Mouse (Mus musculus): ENCODE data around the gene Whamm. TPM values are rescaled to one million over a fixed set of nuclear protein-coding genes. Genes with fewer than 3 reads are reported as not detected.
A peak's percentile ranks its signal among the peaks of the same experiment; 100 is the strongest.

The Whamm gene
- polyA plus RNA-seq, 1 experiment from 2014 or later = 5.2 TPM

DNA sequence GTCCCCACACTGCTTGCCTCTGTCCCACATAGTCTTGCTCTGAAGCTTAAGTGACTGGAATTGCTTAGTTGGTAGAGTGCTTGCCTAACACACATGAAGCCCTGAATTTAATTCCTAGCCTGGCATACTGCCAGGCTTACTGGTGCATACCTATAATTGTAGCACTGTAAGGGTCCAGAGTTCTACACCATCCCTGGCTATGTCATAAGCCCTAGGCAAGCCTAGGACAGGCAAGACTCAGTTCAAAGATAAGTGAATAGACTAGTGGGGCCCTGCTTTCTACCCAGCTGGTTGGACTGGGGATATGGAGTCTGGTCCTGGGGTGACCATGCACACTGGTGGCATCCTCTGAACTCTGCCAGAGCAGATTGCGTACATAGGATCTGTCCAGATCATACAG, 26.6 kb downstream of the Whamm start:
- no peak overlapping the region for H3K4me2 ChIP-seq
- H3K27ac ChIP-seq (replicated peaks) = no peak overlapping the region
- 0 out of 2 replicates have a peak, but pooled peaks cover 5% of the 10 kb centered on the region for H3K4me1 ChIP-seq (replicated peaks)
- no peaks in the 10 kb centered on the region for H3K27me3 ChIP-seq
- H3K9ac ChIP-seq = no peak overlapping the region
- H3K9me3 ChIP-seq (replicated peaks) = no peaks in the 10 kb centered on the region
- peaks cover 69% of the 10 kb centered on the region for H3K36me3 ChIP-seq (replicated peaks)
- WGBS (ENCODE audit: insufficient replicate concordance) = 73% methylated on average over 1 of the region's 1 CpGs
- H3K4me3 ChIP-seq (replicated peaks) = no peak overlapping the region
- ATAC-seq (ENCODE audit: insufficient read depth) = no peak

DNA sequence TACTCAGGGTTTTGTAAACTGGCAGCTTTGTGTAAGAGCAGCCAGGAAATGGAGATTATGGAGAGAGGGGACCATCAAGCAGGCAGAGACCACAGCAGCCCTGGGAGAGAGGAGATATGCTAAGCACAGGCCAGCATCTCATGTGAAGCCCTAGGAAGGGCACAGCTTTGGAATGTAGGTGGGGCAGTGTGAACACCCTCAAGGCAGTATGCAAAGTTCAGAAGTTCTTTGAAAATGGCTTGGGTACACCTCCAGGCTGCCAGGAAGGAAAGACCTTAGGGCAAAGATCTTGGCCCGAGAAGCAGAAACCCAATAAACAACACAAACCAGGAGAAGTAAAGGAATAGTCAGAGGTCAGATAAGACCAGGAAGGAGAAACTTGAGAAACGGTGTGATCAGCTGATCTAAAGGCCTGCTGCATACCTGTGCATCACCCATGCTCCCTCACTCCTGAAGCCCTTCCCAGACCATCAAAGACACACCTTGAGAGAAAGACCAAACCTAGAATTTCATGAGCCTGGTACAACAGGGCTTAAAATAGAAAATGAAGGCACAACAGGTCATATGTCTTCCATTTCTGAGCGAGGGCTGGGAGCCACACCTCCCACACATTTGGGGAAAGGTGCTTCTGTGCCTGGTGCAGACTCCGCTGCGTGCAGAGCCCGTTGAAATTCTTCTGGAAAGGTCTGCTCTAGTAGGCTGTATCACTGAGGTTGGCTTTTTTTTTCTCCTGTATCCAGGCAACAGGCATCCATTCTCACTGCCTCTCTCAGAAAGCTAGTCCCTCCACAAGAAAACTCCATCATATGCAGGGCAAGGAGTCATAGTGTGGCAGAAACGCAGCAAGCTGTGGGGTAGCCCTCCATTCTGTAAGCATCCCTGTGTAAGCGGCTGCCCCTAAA, 28.6 kb downstream of the Whamm start:
- Histone ChIP-seq H3K9ac (no peak overlapping the region), H3K27me3 (no peaks in the 10 kb centered on the region), H3K4me2 (no peak overlapping the region), H3K9me3 (replicated peaks) (no peaks in the 10 kb centered on the region), H3K36me3 (replicated peaks) (peaks cover 49% of the 10 kb centered on the region), H3K4me3 (replicated peaks) (no peak overlapping the region), H3K4me1 (replicated peaks) (peaks cover 14% of the 10 kb centered on the region), H3K27ac (replicated peaks) (no peak overlapping the region)
- no peak for ATAC-seq (ENCODE audit: insufficient read depth)
- 73% methylated on average over 8 of the region's 8 CpGs for WGBS (ENCODE audit: insufficient replicate concordance)

DNA sequence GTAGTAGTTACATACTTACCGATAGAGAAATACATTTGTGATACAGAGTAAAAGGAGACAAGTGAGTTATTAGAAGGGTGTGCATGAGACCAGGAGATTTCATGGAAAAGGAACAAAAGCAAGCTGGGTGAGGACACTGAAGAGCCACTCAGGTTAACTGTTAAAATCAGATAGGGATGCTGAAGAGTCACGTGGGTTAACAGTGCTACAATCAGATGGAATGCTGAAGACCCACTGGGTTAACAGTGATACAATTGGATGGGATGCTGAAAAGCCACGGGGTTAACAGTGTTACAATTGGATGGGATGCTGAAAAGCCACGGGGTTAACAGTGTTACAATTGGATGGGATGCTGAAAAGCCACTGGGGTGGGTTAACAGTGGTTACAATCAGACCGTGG, 33.9 kb downstream of the Whamm start:
- peaks cover 33% of the 10 kb centered on the region for H3K4me1 ChIP-seq (replicated peaks)
- ATAC-seq (ENCODE audit: insufficient read depth) = peak; percentile 49
- WGBS (ENCODE audit: insufficient replicate concordance) = 27% methylated on average over 5 of the region's 5 CpGs
- peak overlapping the region; percentile 48 for H3K27ac ChIP-seq (replicated peaks)
- no peaks in the 10 kb centered on the region for H3K9me3 ChIP-seq (replicated peaks)
- H3K4me2 ChIP-seq = 0 out of 2 replicates have a peak overlapping the region, but pooled peaks have one; percentile 13
- H3K36me3 ChIP-seq (replicated peaks) = no peaks in the 10 kb centered on the region
- no peak overlapping the region for H3K9ac ChIP-seq
- H3K4me3 ChIP-seq (replicated peaks) = no peak overlapping the region
- H3K27me3 ChIP-seq = no peaks in the 10 kb centered on the region

DNA sequence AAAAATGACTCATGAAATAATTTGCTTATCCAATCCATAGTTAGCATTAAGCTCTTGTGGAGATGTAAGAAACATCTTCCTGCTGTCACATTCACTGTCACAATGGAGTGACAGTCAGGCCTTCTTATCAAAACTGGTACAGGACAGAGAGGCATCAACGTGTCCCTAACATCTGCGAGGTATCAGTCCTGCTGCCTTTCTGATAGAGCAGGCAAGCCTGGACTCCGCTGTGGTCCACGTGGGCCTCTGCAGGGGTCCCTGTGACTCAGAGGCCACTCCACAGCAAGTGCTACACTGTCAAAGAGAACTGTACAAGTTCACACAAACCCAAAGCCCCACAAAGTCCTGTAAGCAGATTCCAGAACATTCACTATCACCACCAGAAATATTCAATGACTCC, 34.4 kb downstream of the Whamm start:
- WGBS (ENCODE audit: insufficient replicate concordance) = 22% methylated on average over 4 of the region's 4 CpGs
- ATAC-seq (ENCODE audit: insufficient read depth) = peak; percentile 90
- Histone ChIP-seq H3K4me2 (peak overlapping the region; percentile 23; the same call in 1 of the 2 replicates), H3K27me3 (no peaks in the 10 kb centered on the region), H3K36me3 (replicated peaks) (no peaks in the 10 kb centered on the region), H3K4me1 (replicated peaks) (peaks cover 36% of the 10 kb centered on the region), H3K9me3 (replicated peaks) (no peaks in the 10 kb centered on the region), H3K27ac (replicated peaks) (peak overlapping the region; percentile 21; the same call in 1 of the 2 replicates), H3K4me3 (replicated peaks) (no peak overlapping the region), H3K9ac (no peak overlapping the region)

DNA sequence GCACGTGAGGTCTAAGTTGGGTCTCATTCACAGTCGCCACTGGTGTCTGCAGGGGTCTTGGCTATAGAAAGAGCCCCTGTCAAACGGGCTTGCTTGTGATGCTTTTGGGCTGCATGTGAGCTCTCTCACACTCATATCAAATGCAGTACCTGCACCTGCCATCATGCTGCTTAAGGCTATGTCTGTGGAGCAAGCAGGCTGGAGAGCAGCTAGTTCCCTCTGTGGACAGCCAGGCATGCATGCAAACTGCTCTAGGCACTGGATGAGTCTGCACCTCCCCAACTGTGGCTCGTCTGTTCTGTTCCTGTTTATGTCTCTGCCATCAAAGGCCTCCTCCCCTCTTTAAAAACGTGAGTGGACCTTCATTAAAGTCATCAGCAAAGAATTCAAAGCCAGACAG, 35.4 kb downstream of the Whamm start:
- peaks cover 36% of the 10 kb centered on the region for H3K4me1 ChIP-seq (replicated peaks)
- H3K27me3 ChIP-seq = no peaks in the 10 kb centered on the region
- no peak overlapping the region for H3K9ac ChIP-seq
- H3K4me3 ChIP-seq (replicated peaks) = no peak overlapping the region
- ATAC-seq (ENCODE audit: insufficient read depth) = no peak
- no peaks in the 10 kb centered on the region for H3K9me3 ChIP-seq (replicated peaks)
- H3K4me2 ChIP-seq = no peak overlapping the region
- WGBS (ENCODE audit: insufficient replicate concordance) = 47% methylated on average over 5 of the region's 5 CpGs
- no peaks in the 10 kb centered on the region for H3K36me3 ChIP-seq (replicated peaks)
- peak overlapping the region; percentile 21; the same call in 1 of the 2 replicates for H3K27ac ChIP-seq (replicated peaks)

DNA sequence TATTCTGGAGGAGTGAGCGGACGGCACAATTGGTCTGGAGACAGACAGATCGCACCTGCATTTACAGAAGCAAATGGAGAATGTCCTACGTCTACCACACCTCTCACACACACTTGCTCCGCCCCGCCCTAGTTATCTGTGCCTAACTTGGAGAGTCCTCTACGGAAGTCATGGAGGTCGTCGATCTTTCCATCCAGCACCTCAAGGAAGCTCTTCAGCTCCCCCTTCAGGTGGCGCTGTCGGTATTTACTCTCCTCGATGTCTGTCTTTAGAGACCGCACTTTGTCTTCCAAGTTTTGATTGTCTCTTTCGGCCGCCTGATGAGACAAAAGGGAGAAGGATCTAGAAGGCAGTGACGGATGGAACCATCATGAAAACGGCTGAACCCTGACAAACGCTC, 39.1 kb downstream of the Whamm start:
- Histone ChIP-seq H3K9me3 (replicated peaks) (no peaks in the 10 kb centered on the region), H3K27me3 (no peaks in the 10 kb centered on the region), H3K4me2 (peak overlapping the region; percentile 19; the same call in 1 of the 2 replicates), H3K4me1 (replicated peaks) (peaks cover 22% of the 10 kb centered on the region), H3K9ac (no peak overlapping the region), H3K36me3 (replicated peaks) (no peaks in the 10 kb centered on the region), H3K4me3 (replicated peaks) (no peak overlapping the region), H3K27ac (replicated peaks) (no peak overlapping the region)
- WGBS (ENCODE audit: insufficient replicate concordance) = 40% methylated on average over 18 of the region's 18 CpGs
- ATAC-seq (ENCODE audit: insufficient read depth) = peak; percentile 41; the same call in 1 of the 2 replicates

DNA sequence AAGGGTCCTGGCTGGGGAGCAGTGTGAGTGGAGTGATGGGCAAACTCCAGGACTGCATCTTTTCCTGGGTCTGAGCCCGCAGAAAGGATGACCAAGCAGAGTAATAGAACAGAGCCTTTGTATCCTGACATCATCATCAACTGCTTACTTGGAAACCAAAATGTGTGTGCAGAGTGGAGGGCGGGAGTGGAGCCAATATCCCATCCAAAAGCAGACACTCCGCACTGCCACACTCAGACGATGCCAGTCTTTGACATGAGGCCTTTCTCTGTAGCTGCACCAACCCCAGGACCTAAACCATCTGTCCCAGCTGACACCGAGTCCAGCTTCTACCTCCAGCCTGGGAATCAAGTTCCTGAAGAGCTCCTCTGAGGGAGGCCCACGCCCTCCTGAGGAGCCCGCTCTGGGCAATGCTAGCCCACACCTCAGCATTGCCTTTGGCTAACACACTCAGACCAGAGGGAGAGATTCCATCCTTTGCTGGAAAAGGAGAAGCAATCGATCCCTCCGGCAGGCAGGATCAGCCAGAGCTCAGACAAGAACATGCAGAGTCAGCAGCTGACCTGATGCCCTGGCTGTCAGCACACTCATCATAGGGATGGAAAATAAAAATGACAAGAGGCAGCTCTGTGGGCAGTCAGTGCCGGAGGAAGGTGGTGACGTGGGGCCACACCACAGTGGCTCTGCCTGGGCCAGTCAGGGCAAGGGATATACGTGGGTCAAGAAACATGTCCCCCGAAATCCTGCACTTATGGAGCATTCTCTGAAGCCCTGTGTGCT, 42.0 kb downstream of the Whamm start:
- H3K27ac ChIP-seq (replicated peaks) = no peak overlapping the region
- H3K4me2 ChIP-seq = no peak overlapping the region
- 76% methylated on average over 13 of the region's 13 CpGs for WGBS (ENCODE audit: insufficient replicate concordance)
- peaks cover 8% of the 10 kb centered on the region for H3K4me1 ChIP-seq (replicated peaks)
- no peak overlapping the region for H3K9ac ChIP-seq
- no peaks in the 10 kb centered on the region for H3K27me3 ChIP-seq
- H3K9me3 ChIP-seq (replicated peaks) = no peaks in the 10 kb centered on the region
- ATAC-seq (ENCODE audit: insufficient read depth) = no peak
- H3K36me3 ChIP-seq (replicated peaks) = no peaks in the 10 kb centered on the region
- H3K4me3 ChIP-seq (replicated peaks) = no peak overlapping the region

DNA sequence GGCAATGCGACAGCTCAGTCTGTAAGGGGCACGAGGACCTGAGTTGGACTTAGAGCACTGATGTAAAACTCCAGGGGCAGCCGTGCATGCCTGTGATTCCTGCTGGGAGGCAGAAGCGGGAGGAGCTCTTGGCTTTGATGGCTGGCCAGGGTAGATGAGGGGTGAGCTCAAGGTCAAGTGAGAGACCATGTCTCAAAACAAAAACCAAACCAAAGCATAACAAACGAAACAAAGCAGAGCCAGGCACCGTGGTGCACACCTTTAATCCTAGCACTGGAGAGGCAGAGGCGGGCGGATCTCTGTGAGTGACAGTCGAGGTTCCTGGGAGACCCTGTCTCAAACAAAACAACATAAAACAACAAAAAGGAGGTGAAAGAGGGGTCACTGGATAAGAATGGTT, 44.0 kb downstream of the Whamm start:
- Histone ChIP-seq H3K27me3 (no peaks in the 10 kb centered on the region), H3K4me1 (replicated peaks) (peaks cover 3% of the 10 kb centered on the region), H3K4me3 (replicated peaks) (no peak overlapping the region), H3K9ac (no peak overlapping the region), H3K9me3 (replicated peaks) (no peaks in the 10 kb centered on the region), H3K36me3 (replicated peaks) (no peaks in the 10 kb centered on the region), H3K27ac (replicated peaks) (no peak overlapping the region), H3K4me2 (no peak overlapping the region)
- WGBS (ENCODE audit: insufficient replicate concordance) = 61% methylated on average over 8 of the region's 9 CpGs
- no peak for ATAC-seq (ENCODE audit: insufficient read depth)

DNA sequence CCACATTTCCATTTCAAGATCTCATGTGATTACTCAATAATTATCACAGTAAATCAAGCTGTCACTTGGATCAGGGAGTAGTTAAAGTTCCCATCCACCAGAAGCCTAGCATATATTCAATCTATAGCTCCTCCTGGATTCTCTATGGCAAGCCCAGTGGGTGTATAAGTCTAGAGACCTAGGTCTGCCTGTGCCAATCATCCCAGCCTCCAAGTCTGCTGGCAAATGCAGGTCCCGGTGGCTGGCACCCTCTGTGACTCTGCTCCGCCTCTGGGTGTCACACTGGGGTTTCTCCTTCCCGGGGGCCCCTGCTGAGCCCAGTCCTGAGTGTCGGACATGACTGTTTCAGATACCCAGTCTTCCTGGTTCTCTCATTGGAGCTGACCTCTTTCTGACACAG, 51.7 kb downstream of the Whamm start:
- Histone ChIP-seq H3K4me1 (replicated peaks) (no peaks in the 10 kb centered on the region), H3K4me2 (no peak overlapping the region), H3K27me3 (no peaks in the 10 kb centered on the region), H3K4me3 (replicated peaks) (no peak overlapping the region), H3K9ac (no peak overlapping the region), H3K9me3 (replicated peaks) (no peaks in the 10 kb centered on the region), H3K36me3 (replicated peaks) (no peaks in the 10 kb centered on the region), H3K27ac (replicated peaks) (no peak overlapping the region)
- no peak for ATAC-seq (ENCODE audit: insufficient read depth)
- 65% methylated on average over 4 of the region's 4 CpGs for WGBS (ENCODE audit: insufficient replicate concordance)

DNA sequence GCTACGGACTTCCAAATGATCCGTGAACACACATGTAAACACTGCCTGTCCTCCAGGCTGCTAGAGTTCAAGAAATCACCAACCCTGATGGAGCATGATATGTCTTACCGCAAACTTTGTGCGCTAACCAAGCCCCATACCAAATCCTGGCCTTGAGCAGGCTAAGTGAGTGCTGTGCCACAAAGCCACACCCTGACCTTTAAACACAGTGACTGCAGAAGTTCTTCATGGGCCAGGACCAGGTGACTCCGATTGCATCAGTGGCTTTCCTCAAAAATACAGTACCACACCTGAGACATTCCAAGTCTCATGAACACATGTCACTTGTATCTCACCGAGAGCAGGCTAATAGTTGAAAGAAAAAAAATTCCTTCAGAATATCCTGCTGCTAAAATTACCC, 52.7 kb downstream of the Whamm start:
- no peaks in the 10 kb centered on the region for H3K27me3 ChIP-seq
- no peak overlapping the region for H3K4me3 ChIP-seq (replicated peaks)
- H3K4me2 ChIP-seq = no peak overlapping the region
- WGBS (ENCODE audit: insufficient replicate concordance) = 71% methylated on average over 6 of the region's 6 CpGs
- no peak overlapping the region for H3K27ac ChIP-seq (replicated peaks)
- no peak overlapping the region for H3K9ac ChIP-seq
- H3K4me1 ChIP-seq (replicated peaks) = no peaks in the 10 kb centered on the region
- no peak for ATAC-seq (ENCODE audit: insufficient read depth)
- H3K9me3 ChIP-seq (replicated peaks) = no peaks in the 10 kb centered on the region
- no peaks in the 10 kb centered on the region for H3K36me3 ChIP-seq (replicated peaks)

DNA sequence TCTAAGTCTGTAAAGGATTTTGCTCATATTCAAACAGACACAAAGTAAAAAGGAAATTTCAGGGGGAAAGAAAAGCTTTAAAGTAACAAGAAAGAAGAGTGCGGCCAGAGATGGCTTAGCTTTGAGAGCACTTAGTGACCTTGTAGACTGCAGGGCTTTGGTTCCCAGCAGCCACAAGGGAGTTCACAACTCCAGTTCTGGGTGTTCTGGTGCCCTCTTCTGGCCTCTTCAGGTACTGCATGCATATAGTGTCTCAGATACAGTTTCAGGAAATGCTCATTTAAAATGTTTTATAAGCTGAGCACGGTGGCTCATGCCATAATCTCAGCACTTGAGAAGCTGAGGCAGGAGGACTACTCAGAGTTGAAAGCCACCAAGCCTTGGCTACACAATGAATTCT, 55.4 kb downstream of the Whamm start:
- WGBS (ENCODE audit: insufficient replicate concordance) = 64% methylated on average over 2 of the region's 2 CpGs
- H3K4me3 ChIP-seq (replicated peaks) = no peak overlapping the region
- no peak overlapping the region for H3K9ac ChIP-seq

More for the DNA sequence above, 55.4 kb downstream of the Whamm start:
- no peaks in the 10 kb centered on the region for H3K27me3 ChIP-seq
- ATAC-seq (ENCODE audit: insufficient read depth) = no peak
- H3K27ac ChIP-seq (replicated peaks) = no peak overlapping the region
- H3K9me3 ChIP-seq (replicated peaks) = no peaks in the 10 kb centered on the region
- H3K36me3 ChIP-seq (replicated peaks) = no peaks in the 10 kb centered on the region
- no peak overlapping the region for H3K4me2 ChIP-seq
- no peaks in the 10 kb centered on the region for H3K4me1 ChIP-seq (replicated peaks)
